In genomic region chr1:161897235-161897634, GRCm38 (mm10) we compare ENCODE assay signal across 21 mouse cellular contexts. TPM values are rescaled to one million over a fixed set of nuclear protein-coding genes. Genes with fewer than 3 reads are reported as not detected.
DNase-seq lines count a peak whose midpoint lies in the region; ATAC-seq lines count a peak whose summit lies in the region.
"Had no signal": no experiment of that assay in that cellular context is flagged by ENCODE, and none has a peak within 500 bp of the region (broad histone marks: within the 10 kb centered on the region; RNA-seq: fewer than 3 reads in every experiment).

No protein-coding gene starts in this region.

- peaks cover 39% of the 10 kb centered on the region for H3K4me1 ChIP-seq in liver, embryonic 13.5 days (replicated peaks)
- H3K4me1 ChIP-seq in liver, embryonic 12.5 days, result peaks cover 48% of the 10 kb centered on the region
- H3K4me1 ChIP-seq: embryonic facial prominence, embryonic 13.5 days; forebrain, embryonic 12.5 days had no signal

- peak overlapping the region; percentile 53 for H3K27ac ChIP-seq in liver, embryonic 13.5 days
- no peak overlapping the region for H3K27ac ChIP-seq in liver, embryonic 12.5 days
- H3K27ac ChIP-seq in macrophage, result peak overlapping the region; percentile 71
- H3K27ac ChIP-seq: embryonic facial prominence, embryonic 13.5 days; forebrain, embryonic 12.5 days; heart, embryonic 13.5 days had no signal

- DNase-seq in liver, embryonic 13.5 days, result no peak
- peak; percentile 62 for DNase-seq in 416B (ENCODE audit: low read depth)
- peak; percentile 64 for DNase-seq in splenic B cell, adult 2 months (ENCODE audit: low read depth, low spot score)
- no peak for DNase-seq in lung, postnatal 25 days (ENCODE audit: low spot score)
- DNase-seq in thymus, adult 18-20 months, result no peak
- DNase-seq: adrenal gland, postnatal 14 days; cerebellum, adult 11-12 months; cerebellum, adult 9-10 months; cerebellum, postnatal 36 days; forebrain, postnatal 0 days; gastrocnemius, postnatal 25 days; heart, adult 11 months; heart, postnatal 36 days had no signal

- no peak overlapping the region for H3K9ac ChIP-seq in liver, embryonic 13.5 days
- H3K9ac ChIP-seq in liver, embryonic 12.5 days, result no peak overlapping the region
- H3K9ac ChIP-seq: embryonic facial prominence, embryonic 13.5 days; forebrain, embryonic 12.5 days; forebrain, postnatal 0 days; heart, embryonic 13.5 days had no signal

- H3K9me3 ChIP-seq in liver, embryonic 13.5 days (replicated peaks), result no peaks in the 10 kb centered on the region
- no peaks in the 10 kb centered on the region for H3K9me3 ChIP-seq in liver, embryonic 12.5 days (replicated peaks)
- H3K9me3 ChIP-seq: embryonic facial prominence, embryonic 13.5 days; forebrain, embryonic 12.5 days; heart, embryonic 13.5 days had no signal

- no peak overlapping the region for H3K4me2 ChIP-seq in liver, embryonic 13.5 days
- no peak overlapping the region for H3K4me2 ChIP-seq in liver, embryonic 12.5 days
- H3K4me2 ChIP-seq: embryonic facial prominence, embryonic 13.5 days; forebrain, embryonic 12.5 days; heart, embryonic 13.5 days had no signal

- H3K36me3 ChIP-seq in liver, embryonic 13.5 days, result no peaks in the 10 kb centered on the region
- H3K36me3 ChIP-seq in liver, embryonic 12.5 days, result no peaks in the 10 kb centered on the region
- H3K36me3 ChIP-seq in macrophage (ENCODE audit: inconsistent target), result no peaks in the 10 kb centered on the region
- no peaks in the 10 kb centered on the region for H3K36me3 ChIP-seq in splenic B cell, adult 2 months (ENCODE audit: control insufficient read depth, insufficient read depth, low read length, poor library complexity, severe bottlenecking)
- H3K36me3 ChIP-seq: embryonic facial prominence, embryonic 13.5 days; forebrain, embryonic 12.5 days; heart, embryonic 13.5 days had no signal

- no peaks in the 10 kb centered on the region for H3K27me3 ChIP-seq in liver, embryonic 13.5 days
- H3K27me3 ChIP-seq in liver, embryonic 12.5 days (replicated peaks), result no peaks in the 10 kb centered on the region
- no peaks in the 10 kb centered on the region for H3K27me3 ChIP-seq in splenic B cell, adult 2 months (ENCODE audit: control insufficient read depth, insufficient read depth, low read length, poor library complexity, severe bottlenecking)
- H3K27me3 ChIP-seq: CH12.LX; embryonic facial prominence, embryonic 13.5 days; forebrain, embryonic 12.5 days; heart, embryonic 13.5 days had no signal

- no peak for ATAC-seq in liver, embryonic 13.5 days (ENCODE audit: low read depth)
- ATAC-seq in liver, embryonic 12.5 days, result no peak
- ATAC-seq: activated CD4-positive, CD25-positive, alpha-beta regulatory T cell, adult 4 months; forebrain, postnatal 0 days; Patski had no signal

- 73% methylated on average over 8 of the region's 8 CpGs for WGBS in liver, embryonic 13.5 days (ENCODE audit: insufficient replicate concordance)
- 74% methylated on average over 8 of the region's 8 CpGs for WGBS in liver, embryonic 12.5 days (ENCODE audit: insufficient replicate concordance)
- 18% methylated on average over 8 of the region's 8 CpGs for WGBS in macrophage (ENCODE audit: missing documents)

- no peak overlapping the region for H3K4me3 ChIP-seq in liver, embryonic 13.5 days (replicated peaks)
- no peak overlapping the region for H3K4me3 ChIP-seq in liver, embryonic 12.5 days
- H3K4me3 ChIP-seq in macrophage (ENCODE audit: inconsistent target), result no peak overlapping the region
- H3K4me3 ChIP-seq: embryonic facial prominence, embryonic 13.5 days; forebrain, embryonic 12.5 days; heart, embryonic 13.5 days had no signal

- H3K79me2 ChIP-seq in macrophage (ENCODE audit: inconsistent target), result no peaks in the 10 kb centered on the region

RNA-seq across cellular contexts. Expression of gene Suco, which starts 20.8 kb away (rescaled TPM):
- 10.7 and 12.2 TPM in 2 replicates for polyA plus RNA-seq in liver, embryonic 13.5 days (2015; fragmentation: Nextera tagmentation; extraction: Ambion mirVana)
- polyA plus RNA-seq in liver, embryonic 12.5 days (2016; fragmentation: Nextera tagmentation; extraction: Ambion mirVana), result 13.3 and 16.3 TPM in 2 replicates
- 100 to 1,000 TPM in 14 of 26 experiments, 10 to 100 TPM in 12; 55.4 to 354 (median 109) TPM for total RNA-seq in macrophage (2018; cell fraction: chromatin; rRNA removed)
- total RNA-seq in macrophage (2018; cell fraction: cytosol; rRNA removed), result 10 to 100 TPM; 19.5 to 70.7 (median 26.5) TPM
- 100 to 1,000 TPM in 5 of 26 experiments, 10 to 100 TPM in 21; 45.7 to 127 (median 77.5) TPM for total RNA-seq in macrophage (2018; cell fraction: nucleus; rRNA removed)
- polyA plus RNA-seq in macrophage (2018), result 10.4 to 16.7 TPM (median 11.4 TPM) in 3 replicates

Comparison
In these comparisons a context has a peak if more than half of its experiments do, and no peak if none do; other contexts are left out.
1. DNase-seq: peak in 416B (single experiment) and splenic B cell, adult 2 months (single experiment); none in liver, embryonic 13.5 days (single experiment), lung, postnatal 25 days (single experiment) and thymus, adult 18-20 months (0 of 2).